Mouse (Mus musculus) forebrain, embryonic 10.5 days (tissue): ENCODE results near the gene Bicra. TPM values are rescaled to one million over a fixed set of nuclear protein-coding genes. Genes with fewer than 3 reads are reported as not detected.

ENCODE experiments used
- DNase-seq: peaks from one replicate; pipeline ENCODE4 v3.0.0-alpha.2; 2017; ENCODE audit warnings: low spot score; ENCODE audit errors: extremely low spot score
- H3K27ac ChIP-seq: fragments of 300-500 bp; sonication (generic); 2 replicates; pipeline ENCODE4 v1.5.1; 2016; ENCODE audit warnings: mild to moderate bottlenecking
- H3K27me3 ChIP-seq: fragments of 300-500 bp; sonication (generic); 2 replicates; pipeline ENCODE4 v1.6.1; 2016; ENCODE audit warnings: mild to moderate bottlenecking; ENCODE audit not compliant: poor library complexity, severe bottlenecking
- H3K36me3 ChIP-seq: fragments of 300-500 bp; sonication (generic); replicated peaks from 2 replicates; pipeline ENCODE4 v1.6.1; 2016; ENCODE audit warnings: mild to moderate bottlenecking, moderate library complexity
- H3K4me1 ChIP-seq: fragments of 300-500 bp; sonication (generic); 2 replicates; pipeline ENCODE4 v1.6.1; 2016
- H3K4me3 ChIP-seq: fragments of 300-500 bp; sonication (generic); 2 replicates; pipeline ENCODE4 v1.5.1; 2016; ENCODE audit warnings: mild to moderate bottlenecking, moderate library complexity
- H3K9me3 ChIP-seq: fragments of 300-500 bp; sonication (generic); 2 replicates; pipeline ENCODE4 v1.6.1; 2016; ENCODE audit warnings: mild to moderate bottlenecking, moderate library complexity
- WGBS: fragments of 180-500 bp; shearing (Covaris S2); methylation state at CpG from one replicate; pipeline ENCODE4 v1.1.7; 2016; 5-methylcytosine and 5-hydroxymethylcytosine counted together
- polyA plus RNA-seq: library from polyadenylated mRNA; unstranded; fragments of >200 nt; fragmentation: Nextera tagmentation; extraction: Ambion mirVana; gene quantifications from 2 replicates; pipeline ENCODE4 v1.2.1, GENCODE M21; 2016

Bicra gene
- 7.0 and 7.7 TPM in 2 replicates for polyA plus RNA-seq

DNA sequence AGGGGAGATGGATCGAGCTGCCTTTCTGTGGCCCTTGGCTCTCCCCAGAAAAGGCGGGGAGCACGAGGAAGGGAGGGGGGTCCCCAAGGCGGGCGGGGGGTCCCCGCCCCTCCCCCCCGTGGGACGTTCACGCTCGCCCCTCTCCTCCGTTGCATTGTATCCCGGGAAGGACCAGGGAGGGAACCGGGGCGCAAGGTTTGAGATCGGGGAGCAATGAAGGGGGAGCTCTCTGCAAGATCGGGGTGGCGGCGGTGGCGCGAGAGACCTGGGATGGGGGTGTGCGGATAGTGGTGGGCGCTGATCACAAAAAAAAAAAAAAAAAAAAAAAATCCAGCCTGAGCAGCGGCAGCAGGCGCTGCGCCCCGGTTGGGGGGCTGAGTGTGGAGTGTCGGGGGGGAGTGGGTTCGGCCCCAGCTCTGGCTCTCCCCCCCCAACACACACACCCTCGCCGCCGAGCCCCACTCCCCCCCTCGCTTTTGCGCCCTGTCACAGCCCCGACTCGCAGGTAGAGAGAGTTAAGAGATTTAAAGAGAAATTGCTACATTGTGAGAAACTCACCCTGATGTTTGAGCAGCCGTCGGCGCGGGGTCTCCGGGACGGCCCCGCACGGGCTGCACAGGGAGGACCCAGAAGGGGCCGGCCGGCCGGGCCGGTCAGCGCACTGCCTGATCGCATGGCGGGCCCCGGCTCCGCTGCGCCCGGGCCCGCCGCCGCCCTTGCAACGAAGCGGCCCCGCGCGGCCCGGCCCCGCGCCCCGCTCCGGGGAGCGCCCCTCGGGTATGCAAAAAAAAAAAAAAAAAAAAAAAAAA, at the start of gene Bicra:
TSS of gene Bicra (minus strand) at position 584 of the 809 bp plus-strand sequence.
- Histone ChIP-seq H3K36me3 (peaks cover 9% of the 10 kb centered on the region), H3K4me3 (peak within 1 kb of the TSS; percentile 97), H3K9me3 (0 out of 2 replicates have a peak, but pooled peaks cover 3% of the 10 kb centered on the region), H3K4me1 (peaks cover 68% of the 10 kb centered on the region), H3K27ac (peak within 1 kb of the TSS; percentile 99), H3K27me3 (no peaks in the 10 kb centered on the region)
- DNase-seq: peak; percentile 76
- under 1% methylated on average over 57 of the region's 69 CpGs for WGBS

DNA sequence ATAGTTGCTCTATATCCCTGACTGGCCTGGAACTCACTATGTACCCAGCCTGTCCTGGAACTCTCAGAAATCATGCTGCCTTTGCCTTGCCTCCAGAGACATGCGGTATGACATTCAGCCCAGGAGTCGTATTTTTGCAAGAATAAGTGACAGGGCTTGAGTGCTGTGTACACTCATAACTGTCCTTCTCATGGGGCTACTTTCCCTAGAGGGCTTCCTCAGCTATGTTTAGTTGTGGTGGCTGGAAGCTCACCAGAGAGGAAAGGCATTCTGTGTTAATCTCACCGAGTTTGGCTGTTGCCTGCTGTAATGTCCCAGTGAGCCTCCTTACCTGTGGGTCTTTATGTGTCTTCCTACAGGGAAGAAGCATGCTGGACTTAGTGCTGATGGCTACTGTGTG, 46.9 kb upstream of the Bicra start:
- Histone ChIP-seq H3K27me3 (no peaks in the 10 kb centered on the region), H3K36me3 (no peaks in the 10 kb centered on the region), H3K4me1 (peaks cover 16% of the 10 kb centered on the region), H3K27ac (no peak overlapping the region), H3K9me3 (no peaks in the 10 kb centered on the region), H3K4me3 (no peak overlapping the region)
- WGBS: 68% methylated on average over 3 of the region's 3 CpGs
- no peak for DNase-seq

DNA sequence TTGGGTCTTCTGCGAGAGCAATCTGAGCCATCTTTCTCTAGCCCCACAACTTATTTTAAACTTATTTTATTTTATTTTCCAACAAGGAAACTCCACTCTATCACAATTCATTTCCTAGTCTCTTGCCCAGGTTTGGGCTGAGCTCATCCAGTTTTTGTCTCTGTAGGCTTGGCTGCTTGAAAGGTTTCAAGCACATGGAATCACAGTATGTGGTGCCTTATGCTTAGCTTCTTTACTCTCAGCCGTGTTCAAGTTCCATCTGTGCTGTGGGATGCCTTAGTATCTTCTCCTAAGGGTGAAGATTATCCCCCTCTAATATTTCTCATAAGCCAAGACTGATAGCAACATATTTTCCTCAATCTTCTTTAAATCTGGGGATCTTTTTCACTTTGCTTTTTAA, 39.9 kb upstream of the Bicra start:
- Histone ChIP-seq H3K27me3 (no peaks in the 10 kb centered on the region), H3K9me3 (no peaks in the 10 kb centered on the region), H3K36me3 (no peaks in the 10 kb centered on the region), H3K4me3 (no peak overlapping the region), H3K27ac (no peak overlapping the region), H3K4me1 (no peaks in the 10 kb centered on the region)
- 85% methylated on average over 2 of the region's 2 CpGs for WGBS
- no peak for DNase-seq

DNA sequence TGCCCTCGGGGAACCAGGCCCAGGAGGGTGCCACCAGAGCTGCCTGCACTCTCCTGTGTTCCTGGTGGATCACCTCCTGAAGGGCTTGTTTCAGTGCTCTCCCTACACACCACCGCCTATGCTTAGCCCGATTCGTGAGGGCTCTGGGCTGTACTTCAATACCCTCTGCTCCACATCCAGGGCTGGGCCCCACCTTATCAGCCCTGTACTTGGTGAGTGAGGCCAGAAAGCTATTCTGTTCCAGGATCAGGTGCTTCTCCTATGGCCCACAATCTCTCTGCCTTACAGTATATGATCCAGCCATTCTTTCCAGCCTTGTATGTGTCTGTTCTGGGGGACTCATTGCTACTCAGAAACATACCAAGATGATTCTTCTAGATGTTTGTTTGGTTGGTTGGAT, 35.6 kb upstream of the Bicra start:
- 56% methylated on average over 4 of the region's 4 CpGs for WGBS
- Histone ChIP-seq H3K9me3 (no peaks in the 10 kb centered on the region), H3K4me3 (no peak overlapping the region), H3K27ac (no peak overlapping the region), H3K4me1 (no peaks in the 10 kb centered on the region), H3K27me3 (no peaks in the 10 kb centered on the region), H3K36me3 (no peaks in the 10 kb centered on the region)
- DNase-seq: no peak

DNA sequence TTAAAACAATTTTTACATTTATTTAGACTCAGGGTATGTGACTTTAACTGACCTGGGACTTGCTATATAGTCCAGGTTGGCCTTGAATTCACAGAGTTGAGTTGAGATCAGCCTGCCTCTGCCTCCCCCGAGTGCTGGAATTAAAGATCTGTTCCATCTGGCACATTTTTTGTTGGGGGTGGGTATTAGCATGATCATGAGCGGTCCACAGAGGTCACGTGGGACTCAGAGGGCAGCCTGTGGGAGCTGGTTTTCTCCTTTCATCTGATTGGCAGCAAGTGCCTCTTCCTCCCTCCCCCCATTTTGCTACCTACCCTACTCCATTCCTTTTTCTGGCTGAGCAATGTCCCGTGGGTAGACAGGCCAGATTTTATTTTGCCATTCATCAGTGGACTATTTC, 32.9 kb upstream of the Bicra start:
- Histone ChIP-seq H3K27ac (no peak overlapping the region), H3K27me3 (no peaks in the 10 kb centered on the region), H3K4me3 (no peak overlapping the region), H3K9me3 (no peaks in the 10 kb centered on the region), H3K36me3 (no peaks in the 10 kb centered on the region), H3K4me1 (no peaks in the 10 kb centered on the region)
- 71% methylated on average over 4 of the region's 4 CpGs for WGBS
- DNase-seq: no peak

DNA sequence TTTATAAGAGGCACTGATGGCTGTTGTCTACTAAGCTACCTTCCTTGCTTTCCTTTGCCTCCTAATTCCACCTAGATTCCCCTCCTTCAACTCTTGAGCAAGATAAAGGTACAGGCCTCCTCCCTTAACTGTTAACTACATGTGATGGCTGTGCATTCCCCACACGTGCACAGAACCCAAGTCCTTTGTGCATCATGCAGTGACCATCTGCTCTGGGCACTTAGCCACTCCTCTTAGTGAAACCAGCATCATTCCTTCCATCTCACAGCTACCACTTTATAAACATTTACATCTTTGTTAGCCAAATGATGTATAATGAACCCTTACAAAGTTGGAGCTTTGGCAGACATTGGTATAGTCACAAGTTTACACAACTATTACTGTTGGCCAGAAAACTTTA, 32.2 kb upstream of the Bicra start:
- no peak for DNase-seq
- H3K4me1 ChIP-seq: no peaks in the 10 kb centered on the region
- no peaks in the 10 kb centered on the region for H3K36me3 ChIP-seq
- H3K9me3 ChIP-seq: no peaks in the 10 kb centered on the region
- WGBS: 67% methylated on average over 1 of the region's 1 CpGs
- no peak overlapping the region for H3K27ac ChIP-seq
- no peaks in the 10 kb centered on the region for H3K27me3 ChIP-seq
- no peak overlapping the region for H3K4me3 ChIP-seq

DNA sequence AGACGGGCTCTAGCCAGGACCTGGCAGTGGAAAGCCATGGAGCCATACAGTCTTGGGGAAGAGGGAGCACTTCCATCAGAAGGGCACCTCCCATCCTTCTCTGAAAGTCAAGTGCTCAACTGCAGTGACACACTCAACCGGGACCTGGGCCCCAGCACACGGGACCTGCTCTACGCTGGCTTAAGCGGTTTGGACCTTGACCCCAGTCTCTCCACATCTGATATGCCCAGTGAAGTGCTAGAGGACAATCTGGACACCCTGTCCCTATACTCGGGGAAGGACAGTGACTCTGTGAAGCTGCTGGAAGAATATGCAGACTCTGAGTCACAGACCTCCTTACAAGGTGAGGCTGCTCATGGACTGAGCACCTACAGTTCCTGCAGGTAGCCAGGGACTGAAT, 24.2 kb upstream of the Bicra start:
- no peak for DNase-seq
- Histone ChIP-seq H3K27ac (no peak overlapping the region), H3K27me3 (no peaks in the 10 kb centered on the region), H3K4me1 (no peaks in the 10 kb centered on the region), H3K9me3 (no peaks in the 10 kb centered on the region), H3K36me3 (no peaks in the 10 kb centered on the region), H3K4me3 (no peak overlapping the region)
- 88% methylated on average over 6 of the region's 6 CpGs for WGBS

DNA sequence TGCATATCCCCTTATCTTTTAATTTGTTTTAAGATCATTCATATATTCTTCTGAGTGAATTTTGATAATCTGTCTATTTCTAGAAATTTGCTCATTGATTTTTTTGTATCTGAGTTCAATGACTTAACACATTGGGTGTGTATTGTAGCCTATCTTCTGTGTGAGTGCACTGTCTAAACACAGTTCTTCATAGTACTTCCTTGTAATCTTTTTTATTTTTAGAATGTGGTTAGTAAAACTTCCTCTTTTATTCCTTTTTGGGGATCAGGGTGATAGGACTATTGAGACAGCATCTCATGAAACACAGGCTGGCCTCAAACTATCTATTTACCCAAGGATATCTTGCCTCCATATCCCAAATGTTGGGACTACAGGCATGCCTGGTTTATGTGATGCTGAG, 23.1 kb upstream of the Bicra start:
- Histone ChIP-seq H3K36me3 (no peaks in the 10 kb centered on the region), H3K9me3 (no peaks in the 10 kb centered on the region), H3K4me3 (no peak overlapping the region), H3K27ac (no peak overlapping the region), H3K4me1 (no peaks in the 10 kb centered on the region), H3K27me3 (no peaks in the 10 kb centered on the region)
- DNase-seq: no peak

DNA sequence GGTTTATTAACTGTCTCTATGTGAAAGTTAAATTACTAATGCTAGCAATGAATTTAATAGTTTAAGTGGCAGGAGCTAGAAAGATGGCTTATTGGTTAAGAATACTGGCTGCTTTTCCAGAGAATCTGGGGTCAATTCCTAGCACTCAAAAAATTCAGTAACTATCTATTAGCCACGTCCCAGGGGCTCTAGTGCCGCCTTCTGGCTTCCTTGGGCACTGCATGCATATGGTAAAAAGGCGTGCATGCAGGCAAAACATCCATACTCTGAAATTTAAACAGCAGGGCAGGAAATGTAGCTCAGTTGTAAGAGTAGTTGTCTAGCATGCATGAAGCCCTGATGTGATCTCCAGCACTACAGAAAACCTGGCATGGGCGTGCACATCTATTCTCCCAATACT, 15.8 kb upstream of the Bicra start:
- H3K36me3 ChIP-seq: no peaks in the 10 kb centered on the region
- peaks cover 36% of the 10 kb centered on the region for H3K27me3 ChIP-seq
- 0 out of 2 replicates have a peak, but pooled peaks cover 5% of the 10 kb centered on the region for H3K4me1 ChIP-seq
- no peak for DNase-seq
- no peak overlapping the region for H3K27ac ChIP-seq
- H3K4me3 ChIP-seq: no peak overlapping the region
- peaks cover 19% of the 10 kb centered on the region for H3K9me3 ChIP-seq
- 31% methylated on average over 4 of the region's 4 CpGs for WGBS

DNA sequence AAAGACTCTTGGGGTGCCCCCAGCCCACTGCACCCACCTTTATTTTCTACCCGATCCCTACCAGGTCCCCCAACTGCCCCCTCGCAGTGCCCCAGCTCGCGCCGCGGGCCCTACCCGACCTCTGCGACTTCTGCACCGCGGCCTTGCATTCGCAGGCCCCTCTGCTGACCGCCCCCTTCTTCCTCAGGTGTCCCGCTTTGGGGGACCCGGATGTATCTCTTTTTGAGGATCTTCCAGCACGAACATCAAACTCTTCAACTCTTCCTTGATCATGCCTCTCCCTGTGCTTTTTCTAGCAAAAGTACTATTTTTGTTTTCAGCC, 14.3 kb upstream of the Bicra start:
- WGBS: 75% methylated on average over 15 of the region's 15 CpGs
- Histone ChIP-seq H3K4me3 (0 out of 2 replicates have a peak overlapping the region, but pooled peaks have one; percentile 27), H3K4me1 (0 out of 2 replicates have a peak, but pooled peaks cover 5% of the 10 kb centered on the region), H3K36me3 (no peaks in the 10 kb centered on the region), H3K27ac (no peak overlapping the region), H3K27me3 (peaks cover 36% of the 10 kb centered on the region), H3K9me3 (peaks cover 19% of the 10 kb centered on the region)
- DNase-seq: no peak

DNA sequence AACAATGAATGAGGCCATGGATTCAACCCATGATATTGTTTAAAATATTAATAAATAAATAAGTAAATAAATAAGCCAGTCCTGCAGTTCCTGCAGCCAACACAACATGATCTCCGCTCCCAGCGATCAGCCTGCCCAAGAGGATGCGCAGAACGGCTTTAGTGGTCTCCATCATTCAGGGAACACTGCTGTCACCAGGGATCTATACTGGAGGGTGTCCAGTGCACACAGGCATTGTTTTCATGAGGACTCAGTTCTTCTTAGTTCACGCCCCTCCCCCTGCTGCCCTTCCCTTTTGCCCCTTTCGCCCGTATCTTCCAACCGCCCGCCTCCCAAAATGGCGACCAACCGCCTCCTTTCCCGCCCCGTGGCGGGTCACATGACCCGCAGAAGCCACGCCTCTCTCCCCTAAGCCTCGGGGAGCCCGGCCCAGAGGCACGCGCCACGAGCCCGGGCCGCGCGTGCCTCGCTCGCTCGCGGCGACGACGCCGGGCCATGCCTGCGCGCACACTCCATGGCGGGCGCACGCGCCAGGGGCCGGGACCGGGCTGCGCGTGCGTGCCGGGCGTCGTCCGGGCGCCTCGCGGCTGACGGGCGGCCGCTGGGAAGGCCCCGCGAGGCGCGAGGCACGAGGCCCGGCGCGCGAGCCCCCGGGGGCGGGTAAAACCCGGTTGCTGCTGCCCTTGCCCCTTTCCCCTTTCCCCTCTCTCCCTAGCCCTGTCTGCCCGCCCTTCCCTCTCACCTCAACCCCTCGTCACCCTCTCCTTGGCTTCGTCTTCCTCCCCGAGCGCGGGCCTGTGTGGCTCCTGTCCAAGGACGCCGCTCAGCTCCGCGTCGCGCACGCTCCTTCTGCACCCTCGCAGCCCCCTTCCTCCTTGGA, 13.7 kb upstream of the Bicra start, which contains the start of gene Zfp541:
TSS of gene Zfp541 (plus strand) at position 596 of the 880 bp plus-strand sequence.
- DNase-seq: no peak
- H3K27ac ChIP-seq: no peak within 1 kb of the TSS
- H3K4me1 ChIP-seq: 0 out of 2 replicates have a peak, but pooled peaks cover 5% of the 10 kb centered on the region
- peaks cover 19% of the 10 kb centered on the region for H3K9me3 ChIP-seq
- no peaks in the 10 kb centered on the region for H3K36me3 ChIP-seq
- WGBS: 55% methylated on average over 80 of the region's 80 CpGs
- H3K4me3 ChIP-seq: peak within 1 kb of the TSS; percentile 27; the same call in 1 of the 2 replicates
- peaks cover 36% of the 10 kb centered on the region for H3K27me3 ChIP-seq

DNA sequence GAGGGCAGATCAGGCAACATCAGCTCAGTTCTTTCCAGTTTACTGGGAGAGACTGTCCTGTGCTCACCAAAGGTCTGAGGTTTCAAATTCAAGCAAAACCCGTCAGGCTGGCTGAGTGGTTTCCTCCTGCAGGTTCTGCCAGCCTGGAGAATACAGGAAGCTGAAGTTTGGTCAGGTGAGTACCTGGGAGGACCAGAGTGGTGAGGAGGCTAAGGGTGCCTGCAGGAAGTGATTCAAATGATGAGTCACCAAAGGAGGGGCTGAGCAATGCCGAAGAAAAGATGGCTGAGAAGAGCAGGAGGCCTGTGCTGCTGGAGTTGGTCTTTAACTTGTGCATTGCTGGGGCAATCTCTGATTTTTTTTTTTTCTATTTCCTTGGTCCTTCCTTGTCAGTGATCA, 9.4 kb upstream of the Bicra start:
- Histone ChIP-seq H3K36me3 (no peaks in the 10 kb centered on the region), H3K27ac (no peak overlapping the region), H3K27me3 (peaks cover 25% of the 10 kb centered on the region), H3K9me3 (peaks cover 13% of the 10 kb centered on the region), H3K4me1 (peaks cover 12% of the 10 kb centered on the region), H3K4me3 (no peak overlapping the region)
- no peak for DNase-seq
- 73% methylated on average over 2 of the region's 2 CpGs for WGBS
